Mouse (Mus musculus) lung, postnatal 0 days (tissue): Measurements from ENCODE around the gene Aqp3. TPM values are rescaled to one million over a fixed set of nuclear protein-coding genes. Genes with fewer than 3 reads are reported as not detected.

ENCODE experiments used
- ATAC-seq: fragments of 200-750 bp; cut with Nextera tagmentation; 2 replicates; pipeline ENCODE4 v1.8.0; 2017; ENCODE audit warnings: moderate library complexity
- DNase-seq: peaks from one replicate; pipeline ENCODE4 v3.0.0-alpha.2; 2016; ENCODE audit warnings: low spot score
- H3K27ac ChIP-seq: fragments of 300-500 bp; sonication (generic); 2 replicates; pipeline ENCODE4 v1.5.1; 2014; ENCODE audit warnings: antibody characterized with exemption, mild to moderate bottlenecking, low read length, mixed read lengths
- H3K27me3 ChIP-seq: fragments of 300-500 bp; sonication (generic); replicated peaks from 2 replicates; pipeline ENCODE4 v1.6.1; 2014; ENCODE audit warnings: low read length, mixed read lengths; ENCODE audit not compliant: insufficient read depth
- H3K36me3 ChIP-seq: fragments of 300-500 bp; sonication (generic); 2 replicates; pipeline ENCODE4 v1.6.1; 2014; ENCODE audit warnings: low read length, mixed read lengths; ENCODE audit not compliant: insufficient read depth
- H3K4me1 ChIP-seq: fragments of 300-500 bp; sonication (generic); 2 replicates; pipeline ENCODE4 v1.6.1; 2014; ENCODE audit warnings: antibody characterized with exemption, low read depth, low read length, mixed read lengths; ENCODE audit not compliant: insufficient read depth
- H3K4me2 ChIP-seq: fragments of 300-500 bp; sonication (generic); replicated peaks from 2 replicates; pipeline ENCODE4 v1.6.1; 2014; ENCODE audit warnings: low read depth, mild to moderate bottlenecking, low read length, moderate library complexity, mixed read lengths
- H3K4me3 ChIP-seq: fragments of 300-500 bp; sonication (generic); 2 replicates; pipeline ENCODE4 v1.5.1; 2014; ENCODE audit warnings: low read depth, low read length
- H3K9ac ChIP-seq: fragments of 300-500 bp; sonication (generic); replicated peaks from 2 replicates; pipeline ENCODE4 v1.6.1; 2014; ENCODE audit warnings: low read depth, mild to moderate bottlenecking
- H3K9me3 ChIP-seq: fragments of 300-500 bp; sonication (generic); 2 replicates; pipeline ENCODE4 v1.6.1; 2016; ENCODE audit warnings: low read length, mixed read lengths
- CTCF ChIP-seq: IDR thresholded peaks from 2 replicates; pipeline ENCODE4 v1.5.1; 2016; ENCODE audit warnings: antibody characterized with exemption, mild to moderate bottlenecking
- EP300 ChIP-seq: IDR thresholded peaks from 2 replicates; pipeline ENCODE4 v1.6.1; 2016; ENCODE audit warnings: antibody characterized with exemption, mild to moderate bottlenecking, control low read depth
- WGBS: fragments of 180-500 bp; shearing (Covaris S2); extraction: QIAGEN DNeasy Blood & Tissue Kit; methylation state at CpG from one replicate; pipeline ENCODE4 v1.1.7; 2014; 5-methylcytosine and 5-hydroxymethylcytosine counted together
- polyA plus RNA-seq: library from polyadenylated mRNA; unstranded; fragments of >200 nt; fragmentation: Nextera tagmentation; extraction: Ambion mirVana; gene quantifications from 2 replicates; pipeline ENCODE4 v1.2.1, GENCODE M21; 2015

Gene Aqp3
- polyA plus RNA-seq, 1 experiment from 2014 or later = 8.7 TPM

DNA sequence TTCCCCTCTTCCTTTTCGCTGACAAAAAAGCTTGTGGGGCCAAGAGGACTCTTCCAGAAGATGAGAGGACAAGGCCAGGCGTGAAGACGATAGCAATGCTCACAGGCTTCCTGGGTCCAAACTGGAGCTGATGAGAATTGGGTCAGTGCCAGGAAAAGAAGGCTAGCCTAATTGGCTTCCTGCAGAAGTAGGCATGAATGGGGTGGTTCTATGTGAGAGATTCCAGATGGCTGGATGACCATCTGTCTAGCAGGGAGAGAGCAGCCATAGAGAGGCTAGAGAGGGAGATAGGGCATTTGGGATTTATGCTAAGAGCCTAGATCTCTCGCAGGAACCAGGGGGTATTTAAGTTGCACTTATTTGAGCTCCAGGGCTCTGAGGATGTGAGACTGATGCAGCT lies 9.5 kb upstream of the Aqp3 start:
- Histone ChIP-seq H3K36me3 (no peaks in the 10 kb centered on the region), H3K9ac (no peak overlapping the region), H3K27ac (no peak overlapping the region), H3K27me3 (no peaks in the 10 kb centered on the region), H3K4me2 (no peak overlapping the region), H3K4me1 (no peaks in the 10 kb centered on the region), H3K4me3 (no peak overlapping the region), H3K9me3 (no peaks in the 10 kb centered on the region)
- WGBS = 43% methylated on average over 4 of the region's 4 CpGs
- TF ChIP-seq CTCF = no peak
- no peak for TF ChIP-seq EP300
- DNase-seq (no peak), ATAC-seq (no peak)

DNA sequence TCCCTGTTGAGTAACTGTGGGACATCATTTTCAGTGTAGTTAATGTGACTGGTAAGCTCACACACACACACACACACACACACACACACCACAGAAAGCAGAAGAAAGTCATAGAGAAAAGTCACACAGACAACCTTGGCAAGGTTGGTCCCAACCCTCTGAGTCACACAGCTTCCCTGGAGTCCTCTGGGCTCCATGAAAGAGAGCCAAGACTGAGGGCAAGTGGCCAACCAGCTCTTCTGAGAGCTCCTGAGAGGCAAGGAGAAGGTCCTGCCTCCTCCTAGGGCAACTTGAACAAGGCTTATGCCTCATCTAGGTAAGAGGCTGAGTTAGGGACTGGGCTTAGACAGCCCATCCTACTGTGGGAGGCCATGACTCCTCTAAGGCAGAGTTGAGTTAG lies 4.9 kb upstream of the Aqp3 start:
- Histone ChIP-seq H3K4me3 (no peak overlapping the region), H3K4me1 (peaks cover 6% of the 10 kb centered on the region; the same call in 1 of the 2 replicates), H3K27ac (no peak overlapping the region), H3K9ac (no peak overlapping the region), H3K4me2 (no peak overlapping the region), H3K9me3 (no peaks in the 10 kb centered on the region), H3K36me3 (no peaks in the 10 kb centered on the region), H3K27me3 (no peaks in the 10 kb centered on the region)
- TF ChIP-seq EP300 (no peak), CTCF (no peak)
- peak; percentile 49 for ATAC-seq
- peak; percentile 36 for DNase-seq

DNA sequence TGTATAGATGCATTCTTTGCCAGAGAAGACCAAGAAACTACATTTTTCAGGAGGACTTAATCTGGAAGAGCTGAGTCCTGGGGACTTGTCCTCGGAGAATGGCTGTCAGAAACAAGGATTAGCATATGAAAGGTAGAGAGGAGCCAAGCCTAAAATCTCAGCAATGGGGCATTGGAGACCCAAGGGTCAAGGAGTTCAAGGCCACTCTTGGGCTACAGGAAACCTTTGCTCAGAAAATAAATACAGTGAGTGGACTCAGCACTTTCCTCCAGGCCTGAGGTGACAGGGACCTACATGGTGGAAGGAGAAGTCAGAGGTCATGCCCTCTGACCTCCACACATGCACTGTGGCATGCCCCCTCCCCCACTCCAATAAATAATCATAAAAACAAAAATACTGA lies 3.0 kb upstream of the Aqp3 start:
- Histone ChIP-seq H3K27ac (no peak overlapping the region), H3K27me3 (0 out of 2 replicates have a peak, but pooled peaks cover 5% of the 10 kb centered on the region), H3K9me3 (no peaks in the 10 kb centered on the region), H3K36me3 (no peaks in the 10 kb centered on the region), H3K4me1 (peaks cover 6% of the 10 kb centered on the region; the same call in 1 of the 2 replicates), H3K4me3 (no peak overlapping the region), H3K4me2 (no peak overlapping the region), H3K9ac (no peak overlapping the region)
- ATAC-seq (no peak), DNase-seq (no peak)
- TF ChIP-seq EP300 = no peak
- TF ChIP-seq CTCF = no peak
- 54% methylated on average over 1 of the region's 1 CpGs for WGBS

- H3K4me3 ChIP-seq = no peak overlapping the region
- 0 out of 2 replicates have a peak, but pooled peaks cover 5% of the 10 kb centered on the region for H3K27me3 ChIP-seq
- no peak for DNase-seq
- no peak for TF ChIP-seq EP300
- no peak for TF ChIP-seq CTCF
- no peak overlapping the region for H3K27ac ChIP-seq
- no peak overlapping the region for H3K9ac ChIP-seq
- no peaks in the 10 kb centered on the region for H3K9me3 ChIP-seq
- peaks cover 6% of the 10 kb centered on the region; the same call in 1 of the 2 replicates for H3K4me1 ChIP-seq
- ATAC-seq = no peak
- peak overlapping the region; percentile 67 for H3K4me2 ChIP-seq
- H3K36me3 ChIP-seq = no peaks in the 10 kb centered on the region
- 18% methylated on average over 11 of the region's 11 CpGs for WGBS
These were observed 581 bp upstream of the Aqp3 start for GRCm38 (mm10) chr4:41098577-41098951.

DNA sequence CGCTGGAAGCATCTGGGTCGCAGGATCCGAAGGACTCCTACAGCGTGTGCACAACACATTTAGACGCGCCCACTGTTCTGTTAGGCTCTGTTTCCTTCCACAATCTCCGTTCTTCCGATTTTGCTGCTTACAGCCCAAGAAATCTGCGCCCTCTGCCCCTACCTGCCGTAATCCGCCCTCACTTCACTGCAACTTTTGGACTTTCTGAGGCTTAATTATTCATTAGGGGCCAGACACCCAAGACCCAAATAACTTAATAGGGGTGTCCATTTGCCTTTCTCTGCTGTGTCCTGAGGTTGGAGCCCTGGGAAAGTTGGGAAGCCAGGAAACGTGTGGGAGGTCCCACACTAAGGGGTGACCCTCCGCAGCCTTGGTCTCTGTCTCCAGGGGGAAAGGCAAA lies 602 bp downstream of the Aqp3 start:
- Histone ChIP-seq H3K4me2 (no peak overlapping the region), H3K4me3 (no peak overlapping the region), H3K4me1 (peaks cover 6% of the 10 kb centered on the region; the same call in 1 of the 2 replicates), H3K9me3 (no peaks in the 10 kb centered on the region), H3K9ac (no peak overlapping the region), H3K36me3 (no peaks in the 10 kb centered on the region), H3K27me3 (0 out of 2 replicates have a peak, but pooled peaks cover 5% of the 10 kb centered on the region), H3K27ac (no peak overlapping the region)
- no peak for TF ChIP-seq CTCF
- TF ChIP-seq EP300 = no peak
- ATAC-seq = no peak
- 59% methylated on average over 13 of the region's 13 CpGs for whole genome bisulfite sequencing
- no peak for DNase-seq

GRCm38 (mm10) chr4:41096794-41097193 lies 1.2 kb downstream of the Aqp3 start:
- 72% methylated on average over 5 of the region's 5 CpGs for WGBS
- DNase-seq (no peak), ATAC-seq (no peak)
- Histone ChIP-seq H3K4me1 (peaks cover 6% of the 10 kb centered on the region; the same call in 1 of the 2 replicates), H3K4me2 (no peak overlapping the region), H3K4me3 (no peak overlapping the region), H3K9ac (no peak overlapping the region), H3K27ac (no peak overlapping the region), H3K9me3 (no peaks in the 10 kb centered on the region), H3K36me3 (no peaks in the 10 kb centered on the region), H3K27me3 (0 out of 2 replicates have a peak, but pooled peaks cover 5% of the 10 kb centered on the region)
- TF ChIP-seq CTCF = no peak
- no peak for TF ChIP-seq EP300

DNA sequence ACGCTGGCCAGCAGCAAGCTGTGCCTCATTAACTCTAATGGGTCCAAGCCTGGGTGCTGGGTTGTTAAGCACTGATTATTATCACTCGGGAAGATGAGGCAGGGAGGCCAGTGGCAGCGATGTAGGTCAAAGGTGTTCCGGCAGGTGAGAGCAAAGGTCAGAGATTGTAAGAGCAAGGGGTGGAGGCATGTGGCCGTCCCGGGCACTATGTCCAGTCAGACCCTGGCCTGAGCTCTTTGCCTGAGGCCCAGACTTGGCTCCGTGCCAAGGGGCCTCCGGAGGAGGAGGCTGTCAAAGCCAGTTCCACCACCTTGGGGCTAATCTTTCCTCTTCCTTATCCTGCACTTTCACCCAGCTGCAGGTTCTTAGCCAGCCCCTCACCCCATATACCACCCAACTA lies 1.8 kb downstream of the Aqp3 start:
- Histone ChIP-seq H3K27ac (no peak overlapping the region), H3K27me3 (0 out of 2 replicates have a peak, but pooled peaks cover 5% of the 10 kb centered on the region), H3K4me2 (no peak overlapping the region), H3K9me3 (no peaks in the 10 kb centered on the region), H3K4me3 (no peak overlapping the region), H3K4me1 (peaks cover 6% of the 10 kb centered on the region; the same call in 1 of the 2 replicates), H3K36me3 (no peaks in the 10 kb centered on the region), H3K9ac (no peak overlapping the region)
- 40% methylated on average over 8 of the region's 8 CpGs for WGBS
- ATAC-seq = no peak
- DNase-seq = peak; percentile 33
- TF ChIP-seq EP300 (no peak), CTCF (no peak)
